Mouse (Mus musculus): ENCODE data around the gene Rab3gap2.
"Not testable (repeated sequence)": the region's sequence is repeated elsewhere in the genome, so short reads cannot be mapped to it uniquely, and the experiment has no call there.

Rab3gap2 gene

DNA sequence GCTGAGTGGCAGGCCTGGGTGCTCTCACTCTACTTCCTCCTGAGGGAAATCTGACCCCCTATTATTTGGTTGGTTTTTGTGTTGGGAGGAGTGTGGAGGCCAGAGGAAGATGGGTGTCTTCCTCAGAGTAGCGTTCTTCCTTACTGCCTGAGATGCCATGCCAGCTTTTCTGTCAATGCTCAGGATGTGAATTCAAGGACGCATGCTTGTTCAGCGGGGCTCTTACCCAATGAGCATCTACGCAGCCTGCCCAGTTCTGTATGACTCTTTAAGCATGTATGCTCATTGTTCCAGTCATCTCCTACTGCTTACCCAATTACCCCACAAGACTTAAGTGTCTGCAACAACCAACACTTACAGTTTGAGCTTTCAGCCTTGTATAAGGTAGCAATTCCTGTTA lies 76.7 kb downstream of the Rab3gap2 start:
- no peak for DNase-seq (ENCODE audit: extremely low spot score)

GRCm38 (mm10) chr1:185282846-185283245 lies 78.9 kb downstream of the Rab3gap2 start:
- DNase-seq (ENCODE audit: extremely low spot score): no peak

- no peak for DNase-seq (ENCODE audit: extremely low spot score)
These were observed 79.3 kb downstream of the Rab3gap2 start for GRCm38 (mm10) chr1:185283247-185283646.

- DNase-seq (ENCODE audit: extremely low spot score): no peak
These were observed 80.8 kb downstream of the Rab3gap2 start for GRCm38 (mm10) chr1:185284740-185285139.

DNA sequence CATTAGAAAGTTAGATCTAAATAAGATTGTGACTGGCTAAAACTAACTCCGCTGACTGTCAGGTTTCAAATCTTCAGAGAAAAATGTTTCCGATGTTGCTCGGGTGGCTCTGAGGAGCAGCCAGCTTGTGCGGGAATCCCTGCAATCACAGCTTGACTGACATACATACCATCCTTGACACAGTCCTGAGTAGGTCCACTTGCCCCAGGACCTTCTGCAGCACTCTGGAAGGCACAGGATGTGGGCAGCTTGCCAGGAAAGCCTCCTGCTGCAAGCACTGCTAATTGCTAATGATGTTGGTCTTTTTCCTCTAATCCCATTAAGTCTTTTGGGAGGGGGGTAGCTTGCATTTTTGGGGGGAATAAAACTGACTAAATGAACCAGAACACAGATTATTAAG lies 81.3 kb downstream of the Rab3gap2 start:
- DNase-seq (ENCODE audit: extremely low spot score): no peak

DNA sequence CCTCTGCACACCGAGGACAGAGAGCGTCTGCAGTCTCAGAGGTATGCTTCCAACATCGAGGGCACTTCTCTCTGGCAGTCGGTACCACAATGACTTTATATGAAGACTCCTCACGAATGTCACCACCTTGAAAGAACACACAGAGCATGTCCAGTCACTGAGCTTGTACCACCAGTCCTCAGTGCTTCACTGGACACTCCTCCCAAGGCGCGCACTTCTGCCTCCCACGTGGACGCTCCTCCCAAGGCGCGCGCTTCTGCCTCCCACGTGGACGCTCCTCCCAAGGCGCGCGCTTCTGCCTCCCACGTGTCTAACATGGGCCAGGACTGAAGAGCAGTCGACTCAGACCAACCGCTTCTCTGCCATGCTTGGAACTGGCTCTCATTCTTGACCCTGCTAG lies 83.1 kb downstream of the Rab3gap2 start:
- no peak for DNase-seq (ENCODE audit: extremely low spot score)

DNA sequence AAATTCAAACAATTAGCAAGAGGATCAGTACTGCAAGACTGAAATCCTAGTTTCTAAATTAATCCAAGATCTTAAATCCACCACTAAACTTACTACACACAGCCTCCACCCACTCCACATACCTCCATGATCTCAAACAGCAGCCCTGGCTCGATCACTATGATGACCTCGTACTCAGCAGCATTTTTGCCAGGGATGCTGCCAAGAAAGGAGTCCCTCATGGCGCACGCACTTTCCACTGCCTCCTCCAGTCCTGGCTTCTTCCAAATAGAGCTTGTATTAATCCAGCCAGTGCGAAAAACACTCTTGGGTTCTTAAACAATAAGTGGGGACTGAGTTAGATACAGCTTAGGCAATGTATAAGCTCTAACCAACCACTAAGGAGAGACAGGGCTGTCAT lies 85.3 kb downstream of the Rab3gap2 start:
- no peak for DNase-seq (ENCODE audit: extremely low spot score)

- DNase-seq (ENCODE audit: extremely low spot score): no peak
These were observed 87.4 kb downstream of the Rab3gap2 start for GRCm38 (mm10) chr1:185291336-185291735.

GRCm38 (mm10) chr1:185292646-185293360 lies 88.9 kb downstream of the Rab3gap2 start:
- DNase-seq (ENCODE audit: extremely low spot score): no peak

DNA sequence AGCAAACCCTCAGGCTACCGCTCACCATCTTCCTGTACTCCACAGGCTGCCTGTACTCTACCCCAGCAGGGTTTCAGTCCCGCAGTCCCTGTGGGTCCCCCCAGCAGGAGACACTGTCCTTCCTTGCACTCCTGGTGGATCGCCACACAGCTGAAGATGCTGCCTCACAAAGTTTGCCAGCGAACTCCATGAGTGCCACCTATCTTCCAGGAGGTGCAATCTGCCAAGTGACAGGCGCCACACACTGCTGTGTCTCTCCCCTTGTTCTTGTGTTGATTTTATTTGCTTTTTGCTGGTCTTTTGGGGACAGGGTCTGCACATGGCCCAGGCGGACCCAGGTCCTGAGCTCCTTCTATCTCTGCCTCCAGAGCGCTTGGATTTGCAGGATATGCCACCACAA lies 92.9 kb downstream of the Rab3gap2 start:
- DNase-seq (ENCODE audit: extremely low spot score): no peak

DNA sequence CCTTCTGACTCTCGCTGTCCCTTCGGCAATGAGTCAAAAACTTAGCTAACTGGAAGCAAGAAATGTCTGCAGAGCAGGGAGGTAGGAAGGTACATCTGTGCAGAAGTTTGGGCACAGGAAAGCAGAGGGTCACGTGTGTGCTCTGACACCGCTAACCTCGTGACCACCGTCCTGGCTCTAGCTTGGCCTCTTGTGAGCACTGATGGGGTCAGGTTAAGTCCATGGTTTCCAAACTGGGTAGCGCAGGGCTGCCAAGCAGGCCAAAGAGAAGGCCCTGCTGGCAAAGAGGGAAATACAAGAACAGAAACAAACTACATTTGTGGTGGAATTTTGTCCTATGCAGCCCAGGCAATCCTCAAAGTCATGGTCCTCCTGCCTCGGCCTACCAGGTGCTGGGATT lies 94.6 kb downstream of the Rab3gap2 start:
- DNase-seq (ENCODE audit: extremely low spot score): no peak

GRCm38 (mm10) chr1:185302816-185303215 lies 98.9 kb downstream of the Rab3gap2 start:
- no peak for DNase-seq (ENCODE audit: extremely low spot score)

DNA sequence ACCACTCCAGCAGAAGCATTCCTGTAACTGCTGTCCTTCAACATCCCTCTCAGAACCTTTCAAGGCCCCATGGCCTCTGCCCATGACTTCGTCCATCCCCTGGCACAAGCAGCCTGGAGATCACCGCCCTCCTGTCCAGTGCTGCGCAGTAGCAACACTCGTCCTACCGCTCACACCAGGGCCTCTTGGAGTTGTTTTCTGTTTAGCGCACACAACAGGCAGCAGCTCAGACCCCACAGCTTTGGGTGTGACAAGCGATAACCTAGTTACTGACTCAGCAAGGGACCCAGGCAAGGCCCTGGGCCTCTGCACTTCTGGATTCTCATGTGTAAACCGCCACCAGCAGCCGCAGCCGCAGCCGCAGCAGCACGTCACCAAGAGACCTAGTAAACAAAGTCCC lies 102.9 kb downstream of the Rab3gap2 start:
- DNase-seq (ENCODE audit: extremely low spot score): no peak

DNA sequence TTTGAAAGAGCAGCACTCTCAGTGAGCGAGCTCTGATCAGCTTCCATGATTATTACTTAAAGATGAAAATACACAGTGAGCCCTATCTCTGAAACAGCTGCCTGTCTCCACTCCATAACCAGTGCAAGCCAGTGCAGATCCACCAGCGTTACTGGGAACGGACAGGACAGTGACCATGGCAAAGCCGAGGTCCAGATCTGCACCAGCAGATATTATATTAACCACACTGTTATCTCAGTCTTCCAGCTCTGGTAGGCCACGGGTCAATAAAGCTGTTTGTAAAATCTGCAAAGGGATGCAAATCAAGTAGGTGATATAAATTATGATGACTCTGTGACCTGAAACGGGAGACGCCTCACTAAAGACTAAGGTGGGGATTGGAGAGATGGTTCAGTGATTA lies 103.7 kb downstream of the Rab3gap2 start:
- no peak for DNase-seq (ENCODE audit: extremely low spot score)

GRCm38 (mm10) chr1:185308334-185308733 lies 104.4 kb downstream of the Rab3gap2 start:
- DNase-seq (ENCODE audit: extremely low spot score): no peak

DNA sequence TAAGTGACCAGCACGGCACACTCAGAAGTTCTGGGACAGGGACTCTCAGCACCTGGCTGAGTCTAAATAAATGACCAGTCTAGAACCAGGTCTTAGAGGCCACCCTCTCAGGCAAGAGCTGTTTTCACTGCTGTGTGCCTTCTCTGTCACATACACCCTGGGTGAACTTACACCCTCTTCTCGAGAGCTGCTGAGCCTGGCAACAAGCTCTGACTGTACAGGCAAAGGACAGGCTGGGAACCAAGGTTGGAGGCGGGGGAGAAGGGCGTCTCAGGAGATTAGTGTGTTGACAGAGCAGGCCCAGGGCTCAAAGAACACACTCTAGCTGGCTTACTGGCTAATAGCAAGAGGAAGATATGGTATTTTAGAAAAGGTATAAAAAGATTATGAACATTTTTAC lies 105.0 kb downstream of the Rab3gap2 start:
- no peak for DNase-seq (ENCODE audit: extremely low spot score)

GRCm38 (mm10) chr1:185311949-185312348 lies 108.0 kb downstream of the Rab3gap2 start:
- DNase-seq (ENCODE audit: extremely low spot score): no peak

GRCm38 (mm10) chr1:185314546-185314945 lies 110.6 kb downstream of the Rab3gap2 start:
- DNase-seq (ENCODE audit: extremely low spot score): no peak

DNA sequence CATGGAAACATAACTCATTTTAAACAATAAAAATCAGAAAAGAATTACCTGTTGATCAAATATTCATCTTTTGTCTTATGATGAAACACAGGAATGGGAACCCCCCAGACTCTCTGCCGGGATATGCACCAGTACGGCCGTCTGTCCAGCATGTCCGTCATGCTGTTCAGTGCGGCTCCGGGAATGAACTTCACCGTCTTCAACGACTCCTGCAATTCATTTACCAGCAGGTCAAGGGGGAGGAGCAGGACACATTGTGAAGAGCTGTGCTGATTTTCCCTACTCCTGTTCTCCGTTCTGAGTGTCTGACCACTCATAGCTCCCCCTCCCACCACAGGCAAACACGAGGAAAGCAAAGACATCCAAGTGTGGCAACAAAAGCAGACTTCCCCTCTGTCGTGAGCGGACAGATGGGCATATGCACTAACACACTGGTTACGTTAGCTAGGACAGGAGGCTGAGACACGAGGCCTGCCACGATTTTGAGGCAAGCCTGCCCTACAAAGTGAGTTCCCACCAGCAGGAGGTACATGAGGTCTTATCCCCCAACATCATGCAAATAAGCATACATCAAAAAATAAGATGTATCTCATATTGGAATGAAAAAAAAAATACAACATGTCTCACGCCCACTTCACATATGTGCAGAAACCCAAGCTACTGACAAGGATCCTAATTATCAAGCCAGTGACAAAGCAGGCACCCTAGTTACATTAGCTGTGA lies 112.1 kb downstream of the Rab3gap2 start:
- DNase-seq (ENCODE audit: extremely low spot score): no peak

GRCm38 (mm10) chr1:185327754-185328345 lies 123.9 kb downstream of the Rab3gap2 start:
- DNase-seq (ENCODE audit: extremely low spot score): not testable (repeated sequence)

GRCm38 (mm10) chr1:185328721-185329610 lies 125.0 kb downstream of the Rab3gap2 start, which contains the start of gene Iars2:
Iars2 (minus strand) TSS chr1:185329396.
- peak; percentile 96 for DNase-seq (ENCODE audit: extremely low spot score)

- DNase-seq (ENCODE audit: extremely low spot score): no peak
These were observed 125.9 kb downstream of the Rab3gap2 start for GRCm38 (mm10) chr1:185329851-185330250.

All from embryo, embryonic 9.5 days (tissue).